Mouse (Mus musculus): Measurements from ENCODE around the gene Naa30. TPM values are rescaled to one million over a fixed set of nuclear protein-coding genes. Genes with fewer than 3 reads are reported as not detected.
A peak's percentile ranks its signal among the peaks of the same experiment; 100 is the strongest.

Gene Naa30
- total and polyA plus RNA-seq, 3 experiments: 6.8 to 25.2 (median 20.1) TPM

- TF ChIP-seq CTCF (IDR thresholded peaks at IDR 0.05) (peak; percentile 79), POLR2A (IDR thresholded peaks at IDR 0.05; ENCODE audit: insufficient read depth, low read depth, low read length) (no peak)
- intact Hi-C loops (cut with DNase I): no loop called here
- no peaks in the 10 kb centered on the region for H3K4me1 ChIP-seq (ENCODE audit: control insufficient read depth, insufficient read depth, low read length)
- H3K27me3 ChIP-seq (ENCODE audit: control insufficient read depth, insufficient read depth, low read length): no peaks in the 10 kb centered on the region
- H3K27ac ChIP-seq: no peak overlapping the region
- H3K79me2 ChIP-seq (replicated peaks; ENCODE audit: control insufficient read depth, insufficient read depth, low read length): no peaks in the 10 kb centered on the region
- no peak overlapping the region for H3K4me3 ChIP-seq
- DNase-seq: peak in 1 of 2 experiments; percentile 14
- 49% methylated on average over 9 of the region's 9 CpGs for WGBS
- no peak overlapping the region for H3K9ac ChIP-seq (ENCODE audit: low read depth, low read length)
- no peaks in the 10 kb centered on the region for H3K36me3 ChIP-seq (ENCODE audit: control insufficient read depth, insufficient read depth, low read length)
Observed at GRCm38 (mm10) chr14:49234788-49235515, 62.9 kb downstream of the Naa30 start.

- H3K36me3 ChIP-seq (ENCODE audit: control insufficient read depth, insufficient read depth, low read length): no peaks in the 10 kb centered on the region
- DNase-seq: peak; percentile 30 to 44
- H3K79me2 ChIP-seq (replicated peaks; ENCODE audit: control insufficient read depth, insufficient read depth, low read length): no peaks in the 10 kb centered on the region
- no peak overlapping the region for H3K4me3 ChIP-seq
- no peak overlapping the region for H3K27ac ChIP-seq
- no peaks in the 10 kb centered on the region for H3K27me3 ChIP-seq (ENCODE audit: control insufficient read depth, insufficient read depth, low read length)
- WGBS: 37% methylated on average over 11 of the region's 11 CpGs
- H3K4me1 ChIP-seq (ENCODE audit: control insufficient read depth, insufficient read depth, low read length): no peaks in the 10 kb centered on the region
- no peak overlapping the region for H3K9ac ChIP-seq (ENCODE audit: low read depth, low read length)
- intact Hi-C loops (cut with DNase I): loop anchor here (1.0 kb wide), 3 partner anchors 302 to 547 kb away; no protein-coding TSS in a partner anchor
- TF ChIP-seq POLR2A (IDR thresholded peaks at IDR 0.05; ENCODE audit: insufficient read depth, low read depth, low read length): no peak
- 0 out of 2 replicates have a peak, but pooled peaks have one; percentile 54 for TF ChIP-seq EP300 (IDR thresholded peaks at IDR 0.05; ENCODE audit: insufficient read depth, low read depth, low read length)
- TF ChIP-seq CTCF (IDR thresholded peaks at IDR 0.05): peak; percentile 80
Observed at GRCm38 (mm10) chr14:49238206-49238605, 66.2 kb downstream of the Naa30 start.

Other genes with a start within 250 kb of the Naa30 start
- gene Ap5m1, start 106.1 kb upstream of the Naa30 start, total RNA-seq (2021): 1 to 10 TPM; 8.7 to 9.1 TPM
- 8.1 and 14.9 TPM in 2 replicates for gene Ap5m1, start 106.1 kb upstream of the Naa30 start, polyA plus RNA-seq (2012; rRNA removed)
- gene Exoc5, start 105.6 kb upstream of the Naa30 start, total RNA-seq (2021): 10 to 100 TPM; 15.9 to 19.0 TPM
- gene Exoc5, start 105.6 kb upstream of the Naa30 start, polyA plus RNA-seq (2012; rRNA removed): 4.4 and 9.3 TPM in 2 replicates
- gene ccdc198, start 73.2 kb downstream of the Naa30 start, total RNA-seq (2021): not detected
- not detected in 2 replicates for gene ccdc198, start 73.2 kb downstream of the Naa30 start, polyA plus RNA-seq (2012; rRNA removed)

Data from heart, adult 2 months (tissue).